Mouse (Mus musculus) bone marrow macrophage, adult 2 months (primary cell): Measurements from ENCODE around the gene Cnksr3.

Source experiments
- CTCF ChIP-seq: IDR thresholded peaks from 2 replicates; pipeline ENCODE4 v1.5.1; 2012; ENCODE audit warnings: low read depth, mild to moderate bottlenecking, low read length, moderate library complexity
- POLR2A ChIP-seq: IDR thresholded peaks from 2 replicates; pipeline ENCODE4 v1.6.1; 2012; ENCODE audit warnings: mild to moderate bottlenecking, low read depth, low read length, borderline replicate concordance

DNA sequence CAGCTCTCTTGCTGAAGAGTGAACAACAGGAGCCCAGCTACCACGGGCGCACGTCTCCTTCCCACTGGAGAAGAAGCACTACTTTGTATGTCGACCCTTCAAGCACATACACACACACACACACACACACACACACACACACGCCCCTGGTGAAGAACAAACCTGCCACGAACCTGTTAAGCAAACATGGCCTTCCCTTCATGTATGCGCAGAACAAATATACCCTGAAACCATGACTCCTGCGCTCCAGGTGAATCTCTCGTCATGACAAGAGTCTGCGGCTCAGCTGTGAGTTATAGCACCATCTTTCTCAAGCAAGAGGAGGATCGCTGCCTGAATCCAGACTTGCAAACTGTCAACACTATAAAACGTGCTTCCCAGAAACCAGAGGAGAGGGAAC is 85.2 kb downstream of the Cnksr3 start:
- TF ChIP-seq CTCF (no peak), POLR2A (no peak)
